In genomic region chr7:26775866-26776265, GRCm38 (mm10) we compare ENCODE assay signal across 9 mouse cellular contexts. TPM values are rescaled to one million over a fixed set of nuclear protein-coding genes. Genes with fewer than 3 reads are reported as not detected.
A peak's percentile ranks its signal among the peaks of the same experiment; 100 is the strongest.
DNase-seq lines count a peak whose midpoint lies in the region; TF ChIP-seq lines count a peak whose summit lies in the region.
"Had no signal": no experiment of that assay in that cellular context is flagged by ENCODE, and none has a peak within 500 bp of the region (broad histone marks: within the 10 kb centered on the region; RNA-seq: fewer than 3 reads in every experiment).

No protein-coding gene starts in this region.

- no peak overlapping the region for H3K27ac ChIP-seq in left cerebral cortex, adult 2 months

- intact Hi-C loops in left cerebral cortex, adult 2 months (cut with DNase I), result no loop called here
- intact Hi-C loops in left cerebral cortex, postnatal 36 days (cut with DNase I), result loop anchor here (10.0 kb wide), 1 partner anchor 349 kb away; no protein-coding TSS in a partner anchor

- TF ChIP-seq CTCF in left cerebral cortex, adult 2 months (IDR thresholded peaks at IDR 0.05), result peak; percentile 25

- H3K4me3 ChIP-seq in left cerebral cortex, adult 2 months, result no peak overlapping the region

- DNase-seq in left cerebral cortex, adult 2 months (ENCODE audit: extremely low spot score in 1 of 2, low spot score in 2 of 2), result no peak
- DNase-seq in left cerebral cortex, postnatal 36 days (ENCODE audit: low spot score in 2 of 2), result no peak
- DNase-seq in WW6 (ENCODE audit: low read depth, low spot score), result peak; percentile 39
- peak; percentile 29 for DNase-seq in kidney, adult 11 months
- peak; percentile 27 for DNase-seq in mesoderm, embryonic 11.5 days (ENCODE audit: low read depth, low spot score)
- no peak for DNase-seq in right cerebral cortex, adult 2 months (ENCODE audit: low spot score in 2 of 2)
- no peak for DNase-seq in thymus, postnatal 4 days
- no peak for DNase-seq in cerebellum, postnatal 10 days
- DNase-seq: right cerebral cortex, postnatal 25 days had no signal

RNA-seq across cellular contexts. Expression of gene Cyp2b19, which starts 18.9 kb away (rescaled TPM):
- not detected for total RNA-seq in left cerebral cortex, adult 2 months (2021)
- not detected for total RNA-seq in left cerebral cortex, postnatal 36 days (2021)

RNA-seq across cellular contexts. Expression of gene Cyp2g1, which starts 32.8 kb away (rescaled TPM):
- total RNA-seq in left cerebral cortex, adult 2 months (2021), result not detected
- total RNA-seq in left cerebral cortex, postnatal 36 days (2021), result not detected

RNA-seq across cellular contexts. Expression of gene Cyp2a5, which starts 59.2 kb away (rescaled TPM):
- not detected for total RNA-seq in left cerebral cortex, adult 2 months (2021)
- total RNA-seq in left cerebral cortex, postnatal 36 days (2021), result not detected

Comparison
In these comparisons a context has a peak if more than half of its experiments do, and no peak if none do; other contexts are left out.
1. DNase-seq: peak in WW6 (single experiment), kidney, adult 11 months (single experiment) and mesoderm, embryonic 11.5 days (single experiment); none in left cerebral cortex, adult 2 months (0 of 2), left cerebral cortex, postnatal 36 days (0 of 2), right cerebral cortex, adult 2 months (0 of 2), thymus, postnatal 4 days (single experiment) and cerebellum, postnatal 10 days (0 of 2).